Mouse (Mus musculus) embryonic facial prominence, embryonic 15.5 days (tissue): Measurements from ENCODE around the gene Slc15a5. TPM values are rescaled to one million over a fixed set of nuclear protein-coding genes. Genes with fewer than 3 reads are reported as not detected.
"Not testable (repeated sequence)": the region's sequence is repeated elsewhere in the genome, so short reads cannot be mapped to it uniquely, and the experiment has no call there.

Experiments used
- ATAC-seq: fragments of 200-750 bp; cut with Nextera tagmentation; 2 replicates; pipeline ENCODE4 v1.8.0; 2017; ENCODE audit warnings: low read depth, moderate TSS enrichment; ENCODE audit not compliant: insufficient number of reproducible peaks, low FRiP score, low TSS enrichment
- H3K27ac ChIP-seq: fragments of 300-500 bp; sonication (generic); replicated peaks from 2 replicates; pipeline ENCODE4 v1.5.1; 2015; ENCODE audit warnings: mild to moderate bottlenecking, inconsistent platforms
- H3K27me3 ChIP-seq: fragments of 300-500 bp; sonication (generic); 2 replicates; pipeline ENCODE4 v1.6.1; 2015; ENCODE audit warnings: inconsistent platforms
- H3K36me3 ChIP-seq: fragments of 300-500 bp; sonication (generic); 2 replicates; pipeline ENCODE4 v1.6.1; 2015; ENCODE audit warnings: mild to moderate bottlenecking, inconsistent platforms
- H3K4me1 ChIP-seq: fragments of 300-500 bp; sonication (generic); 2 replicates; pipeline ENCODE4 v1.6.1; 2015; ENCODE audit warnings: inconsistent platforms
- H3K4me2 ChIP-seq: fragments of 300-500 bp; sonication (generic); replicated peaks from 2 replicates; pipeline ENCODE4 v1.6.1; 2015; ENCODE audit warnings: mild to moderate bottlenecking, inconsistent platforms
- H3K4me3 ChIP-seq: fragments of 300-500 bp; sonication (generic); replicated peaks from 2 replicates; pipeline ENCODE4 v1.5.1; 2015; ENCODE audit warnings: mild to moderate bottlenecking, inconsistent platforms
- H3K9ac ChIP-seq: fragments of 300-500 bp; sonication (generic); 2 replicates; pipeline ENCODE4 v1.6.1; 2015; ENCODE audit warnings: inconsistent platforms
- H3K9me3 ChIP-seq: fragments of 300-500 bp; sonication (generic); replicated peaks from 2 replicates; pipeline ENCODE4 v1.6.1; 2016; ENCODE audit warnings: inconsistent platforms
- WGBS: fragments of 180-500 bp; shearing (Covaris S2); methylation state at CpG from one replicate; pipeline ENCODE4 v1.1.7; 2015; 5-methylcytosine and 5-hydroxymethylcytosine counted together
- polyA plus RNA-seq: library from polyadenylated mRNA; unstranded; fragments of >200 nt; fragmentation: Nextera tagmentation; extraction: Ambion mirVana; gene quantifications from 2 replicates; pipeline ENCODE4 v1.2.1, GENCODE M21; 2015

Slc15a5 gene
- 0.19 TPM in 1 of 2 replicates, not detected in the other for polyA plus RNA-seq

GRCm38 (mm10) chr6:138079816-138080215, at the start of gene Slc15a5:
Slc15a5 (minus strand) TSS chr6:138079916.
- H3K4me2 ChIP-seq, result no peak within 1 kb of the TSS
- 83% methylated on average over 4 of the region's 4 CpGs for WGBS
- no peaks in the 10 kb centered on the region for H3K27me3 ChIP-seq
- H3K36me3 ChIP-seq, result no peaks in the 10 kb centered on the region
- H3K27ac ChIP-seq, result no peak within 1 kb of the TSS
- H3K9me3 ChIP-seq, result no peaks in the 10 kb centered on the region
- no peak within 1 kb of the TSS for H3K9ac ChIP-seq
- ATAC-seq, result no peak
- no peak within 1 kb of the TSS for H3K4me3 ChIP-seq
- no peaks in the 10 kb centered on the region for H3K4me1 ChIP-seq

GRCm38 (mm10) chr6:138128392-138129335, 48.9 kb upstream of the Slc15a5 start:
- ATAC-seq, result no peak

GRCm38 (mm10) chr6:138117496-138117895, 37.8 kb upstream of the Slc15a5 start:
- no peaks in the 10 kb centered on the region for H3K9me3 ChIP-seq
- H3K9ac ChIP-seq, result no peak overlapping the region
- H3K4me2 ChIP-seq, result no peak overlapping the region
- no peak for ATAC-seq
- no peaks in the 10 kb centered on the region for H3K27me3 ChIP-seq
- WGBS, result 84% methylated on average over 3 of the region's 3 CpGs
- H3K4me1 ChIP-seq, result no peaks in the 10 kb centered on the region
- H3K27ac ChIP-seq, result no peak overlapping the region
- H3K4me3 ChIP-seq, result no peak overlapping the region
- H3K36me3 ChIP-seq, result no peaks in the 10 kb centered on the region

More at GRCm38 (mm10) chr6:138128392-138129335, 48.9 kb upstream of the Slc15a5 start:
- 65% methylated on average over 10 of the region's 10 CpGs for WGBS
- no peaks in the 10 kb centered on the region for H3K36me3 ChIP-seq
- H3K27ac ChIP-seq, result no peak overlapping the region
- H3K4me1 ChIP-seq, result no peaks in the 10 kb centered on the region
- no peak overlapping the region for H3K4me2 ChIP-seq
- H3K4me3 ChIP-seq, result no peak overlapping the region
- no peak overlapping the region for H3K9ac ChIP-seq
- H3K27me3 ChIP-seq, result no peaks in the 10 kb centered on the region
- no peaks in the 10 kb centered on the region for H3K9me3 ChIP-seq

GRCm38 (mm10) chr6:138104559-138104958, 24.8 kb upstream of the Slc15a5 start:
- ATAC-seq, result no peak
- Histone ChIP-seq H3K9me3 (no peaks in the 10 kb centered on the region), H3K36me3 (no peaks in the 10 kb centered on the region), H3K4me3 (no peak overlapping the region), H3K4me2 (no peak overlapping the region), H3K9ac (no peak overlapping the region), H3K4me1 (no peaks in the 10 kb centered on the region), H3K27ac (no peak overlapping the region), H3K27me3 (no peaks in the 10 kb centered on the region)

- Histone ChIP-seq H3K9me3 (no peaks in the 10 kb centered on the region), H3K27me3 (no peaks in the 10 kb centered on the region), H3K9ac (no peak overlapping the region), H3K36me3 (no peaks in the 10 kb centered on the region), H3K4me2 (no peak overlapping the region), H3K4me3 (no peak overlapping the region), H3K27ac (no peak overlapping the region), H3K4me1 (no peaks in the 10 kb centered on the region)
- no peak for ATAC-seq
- WGBS, result 73% methylated on average over 7 of the region's 7 CpGs
Observed at GRCm38 (mm10) chr6:138102940-138103339, 23.2 kb upstream of the Slc15a5 start.

- Histone ChIP-seq H3K4me3 (no peak overlapping the region), H3K4me2 (no peak overlapping the region), H3K9ac (no peak overlapping the region), H3K36me3 (no peaks in the 10 kb centered on the region), H3K27me3 (no peaks in the 10 kb centered on the region), H3K27ac (no peak overlapping the region), H3K9me3 (no peaks in the 10 kb centered on the region), H3K4me1 (no peaks in the 10 kb centered on the region)
- ATAC-seq, result no peak
- 81% methylated on average over 4 of the region's 4 CpGs for WGBS
Observed at GRCm38 (mm10) chr6:138101843-138102242, 22.1 kb upstream of the Slc15a5 start.

- H3K36me3 ChIP-seq, result no peaks in the 10 kb centered on the region
- ATAC-seq, result no peak
- H3K27me3 ChIP-seq, result no peaks in the 10 kb centered on the region
- no peaks in the 10 kb centered on the region for H3K9me3 ChIP-seq
- H3K9ac ChIP-seq, result no peak overlapping the region
- no peak overlapping the region for H3K4me3 ChIP-seq
- 67% methylated on average over 3 of the region's 3 CpGs for WGBS
- H3K4me1 ChIP-seq, result no peaks in the 10 kb centered on the region
- H3K4me2 ChIP-seq, result no peak overlapping the region
- no peak overlapping the region for H3K27ac ChIP-seq
Observed at GRCm38 (mm10) chr6:138099646-138100045, 19.9 kb upstream of the Slc15a5 start.

GRCm38 (mm10) chr6:138095060-138095459, 15.3 kb upstream of the Slc15a5 start:
- H3K4me3 ChIP-seq, result no peak overlapping the region
- no peaks in the 10 kb centered on the region for H3K4me1 ChIP-seq
- WGBS, result 84% methylated on average over 3 of the region's 3 CpGs
- H3K27me3 ChIP-seq, result no peaks in the 10 kb centered on the region
- no peak for ATAC-seq
- H3K9ac ChIP-seq, result no peak overlapping the region
- no peaks in the 10 kb centered on the region for H3K9me3 ChIP-seq
- H3K36me3 ChIP-seq, result no peaks in the 10 kb centered on the region
- no peak overlapping the region for H3K27ac ChIP-seq
- H3K4me2 ChIP-seq, result no peak overlapping the region

GRCm38 (mm10) chr6:138092432-138092831, 12.7 kb upstream of the Slc15a5 start:
- no peaks in the 10 kb centered on the region for H3K27me3 ChIP-seq
- no peak overlapping the region for H3K4me3 ChIP-seq
- no peaks in the 10 kb centered on the region for H3K36me3 ChIP-seq
- no peak overlapping the region for H3K9ac ChIP-seq
- 79% methylated on average over 7 of the region's 7 CpGs for WGBS
- H3K4me2 ChIP-seq, result no peak overlapping the region
- no peak for ATAC-seq
- no peaks in the 10 kb centered on the region for H3K4me1 ChIP-seq
- H3K27ac ChIP-seq, result no peak overlapping the region
- H3K9me3 ChIP-seq, result no peaks in the 10 kb centered on the region

GRCm38 (mm10) chr6:138089084-138089483, 9.4 kb upstream of the Slc15a5 start:
- Histone ChIP-seq H3K4me3 (no peak overlapping the region), H3K27me3 (no peaks in the 10 kb centered on the region), H3K27ac (no peak overlapping the region), H3K9me3 (no peaks in the 10 kb centered on the region), H3K36me3 (no peaks in the 10 kb centered on the region), H3K4me1 (no peaks in the 10 kb centered on the region), H3K9ac (no peak overlapping the region), H3K4me2 (no peak overlapping the region)
- no peak for ATAC-seq
- 60% methylated on average over 8 of the region's 8 CpGs for WGBS

- not testable (repeated sequence) for H3K4me1 ChIP-seq, H3K27ac ChIP-seq, H3K4me2 ChIP-seq, H3K9ac ChIP-seq, H3K27me3 ChIP-seq, H3K36me3 ChIP-seq, H3K4me3 ChIP-seq, H3K9me3 ChIP-seq, ATAC-seq
Observed at GRCm38 (mm10) chr6:138086421-138086820, 6.7 kb upstream of the Slc15a5 start.
